ENCODE assay signal across 12 mouse cellular contexts in genomic region chr12:5246721-5247341, GRCm38 (mm10).
DNase-seq lines count a peak whose midpoint lies in the region; ATAC-seq and TF ChIP-seq lines count a peak whose summit lies in the region.
"Had no signal": no experiment of that assay in that cellular context is flagged by ENCODE, and none has a peak within 500 bp of the region (broad histone marks: within the 10 kb centered on the region; RNA-seq: fewer than 3 reads in every experiment).

No protein-coding gene starts in this region.

- WGBS in hindbrain, embryonic 15.5 days, result 56% methylated on average over 15 of the region's 15 CpGs
- 86% methylated on average over 15 of the region's 15 CpGs for WGBS in hindbrain, embryonic 10.5 days
- WGBS in stomach, postnatal 0 days, result 56% methylated on average over 15 of the region's 15 CpGs
- 48% methylated on average over 15 of the region's 15 CpGs for WGBS in kidney, embryonic 16.5 days

- peak; percentile 59 to 74 for DNase-seq in cerebellum, postnatal 14 days
- no peak for DNase-seq in cerebellum, adult 11 months
- DNase-seq in hindbrain, embryonic 10.5 days (ENCODE audit: low spot score), result no peak
- DNase-seq in ovary, postnatal 36 days (ENCODE audit: low spot score), result peak; percentile 43
- DNase-seq in ovary, postnatal 14 days (ENCODE audit: low spot score), result no peak
- no peak for DNase-seq in stomach, postnatal 0 days (ENCODE audit: low spot score)
- DNase-seq: kidney, postnatal 10 days had no signal

- H3K27me3 ChIP-seq in hindbrain, embryonic 15.5 days, result no peaks in the 10 kb centered on the region
- H3K27me3 ChIP-seq in hindbrain, embryonic 10.5 days (ENCODE audit: insufficient read depth, poor library complexity, severe bottlenecking), result no peaks in the 10 kb centered on the region
- H3K27me3 ChIP-seq in stomach, postnatal 0 days (ENCODE audit: control insufficient read depth, insufficient read depth, low read length), result no peaks in the 10 kb centered on the region
- H3K27me3 ChIP-seq in kidney, embryonic 16.5 days (ENCODE audit: insufficient read depth, low read length), result no peaks in the 10 kb centered on the region
- H3K27me3 ChIP-seq: limb, embryonic 15.5 days had no signal

- no peaks in the 10 kb centered on the region for H3K9me3 ChIP-seq in hindbrain, embryonic 15.5 days
- H3K9me3 ChIP-seq in hindbrain, embryonic 10.5 days, result no peaks in the 10 kb centered on the region
- H3K9me3 ChIP-seq in stomach, postnatal 0 days (ENCODE audit: control insufficient read depth, low read length), result no peaks in the 10 kb centered on the region
- H3K9me3 ChIP-seq in kidney, embryonic 16.5 days (ENCODE audit: low read length), result no peaks in the 10 kb centered on the region
- H3K9me3 ChIP-seq: limb, embryonic 15.5 days had no signal

- H3K4me2 ChIP-seq in hindbrain, embryonic 15.5 days, result no peak overlapping the region
- no peak overlapping the region for H3K4me2 ChIP-seq in stomach, postnatal 0 days (replicated peaks; ENCODE audit: low read depth)
- no peak overlapping the region for H3K4me2 ChIP-seq in kidney, embryonic 16.5 days (replicated peaks; ENCODE audit: low read depth, low read length)
- H3K4me2 ChIP-seq: limb, embryonic 15.5 days had no signal

- peak overlapping the region; percentile 18 for H3K27ac ChIP-seq in hindbrain, embryonic 15.5 days (replicated peaks)
- H3K27ac ChIP-seq in hindbrain, embryonic 10.5 days, result no peak overlapping the region
- 0 out of 2 replicates have a peak overlapping the region, but pooled peaks have one; percentile 2 for H3K27ac ChIP-seq in stomach, postnatal 0 days (replicated peaks)
- H3K27ac ChIP-seq in kidney, embryonic 16.5 days (ENCODE audit: low read length), result no peak overlapping the region
- H3K27ac ChIP-seq: heart, adult 2 months; macrophage had no signal

- H3K4me3 ChIP-seq in hindbrain, embryonic 15.5 days, result no peak overlapping the region
- H3K4me3 ChIP-seq in hindbrain, embryonic 10.5 days, result no peak overlapping the region
- H3K4me3 ChIP-seq in stomach, postnatal 0 days (ENCODE audit: low read depth, low read length), result no peak overlapping the region
- no peak overlapping the region for H3K4me3 ChIP-seq in kidney, embryonic 16.5 days (ENCODE audit: low read length)
- H3K4me3 ChIP-seq: heart, adult 2 months; limb, embryonic 15.5 days had no signal

- peaks cover 44% of the 10 kb centered on the region for H3K4me1 ChIP-seq in hindbrain, embryonic 15.5 days (replicated peaks)
- H3K4me1 ChIP-seq in hindbrain, embryonic 10.5 days (replicated peaks), result peaks cover 63% of the 10 kb centered on the region
- no peaks in the 10 kb centered on the region for H3K4me1 ChIP-seq in stomach, postnatal 0 days (replicated peaks; ENCODE audit: control insufficient read depth, insufficient read depth)
- peaks cover 28% of the 10 kb centered on the region for H3K4me1 ChIP-seq in kidney, embryonic 16.5 days (ENCODE audit: insufficient read depth, low read length)

- TF ChIP-seq CTCF in stomach, postnatal 0 days (IDR thresholded peaks at IDR 0.05; ENCODE audit: low read depth), result no peak

- no peak overlapping the region for H3K9ac ChIP-seq in hindbrain, embryonic 15.5 days
- H3K9ac ChIP-seq in stomach, postnatal 0 days (ENCODE audit: low read length), result no peak overlapping the region
- no peak overlapping the region for H3K9ac ChIP-seq in kidney, embryonic 16.5 days (replicated peaks; ENCODE audit: low read length)

- no peak for TF ChIP-seq EP300 in stomach, postnatal 0 days (optimal IDR thresholded peaks at IDR 0.05)

- H3K36me3 ChIP-seq in hindbrain, embryonic 15.5 days, result no peaks in the 10 kb centered on the region
- no peaks in the 10 kb centered on the region for H3K36me3 ChIP-seq in hindbrain, embryonic 10.5 days
- no peaks in the 10 kb centered on the region for H3K36me3 ChIP-seq in stomach, postnatal 0 days (ENCODE audit: control insufficient read depth, insufficient read depth, low read length)
- H3K36me3 ChIP-seq in kidney, embryonic 16.5 days (ENCODE audit: insufficient read depth, low read length), result no peaks in the 10 kb centered on the region
- H3K36me3 ChIP-seq: limb, embryonic 15.5 days had no signal

- ATAC-seq in hindbrain, embryonic 15.5 days (ENCODE audit: low FRiP score, low read depth), result no peak
- ATAC-seq in stomach, postnatal 0 days (ENCODE audit: low FRiP score, low TSS enrichment), result no peak
- no peak for ATAC-seq in kidney, embryonic 16.5 days (ENCODE audit: low FRiP score, low TSS enrichment)

Comparison
In these comparisons a context has a peak if more than half of its experiments do, and no peak if none do; other contexts are left out.
1. DNase-seq: peak in cerebellum, postnatal 14 days (2 of 2) and ovary, postnatal 36 days (single experiment); none in cerebellum, adult 11 months (single experiment), hindbrain, embryonic 10.5 days (single experiment), ovary, postnatal 14 days (single experiment) and stomach, postnatal 0 days (single experiment).
2. H3K27ac ChIP-seq: peak in hindbrain, embryonic 15.5 days (single experiment) and stomach, postnatal 0 days (single experiment); none in hindbrain, embryonic 10.5 days (single experiment) and kidney, embryonic 16.5 days (single experiment).